Mouse (Mus musculus) erythroblast, embryonic 14.5 days (primary cell): ENCODE data around the gene Ier5. TPM values are rescaled to one million over a fixed set of nuclear protein-coding genes. Genes with fewer than 3 reads are reported as not detected.

Experiments used
- H3K27me3 ChIP-seq: 2 replicates; pipeline ENCODE4 v1.6.1; 2012; ENCODE audit warnings: inconsistent platforms; ENCODE audit not compliant: control insufficient read depth
- H3K36me3 ChIP-seq: 2 replicates; pipeline ENCODE4 v1.6.1; 2012; ENCODE audit warnings: mild to moderate bottlenecking, inconsistent platforms; ENCODE audit not compliant: control insufficient read depth
- H3K4me1 ChIP-seq: 2 replicates; pipeline ENCODE4 v1.6.1; 2012; ENCODE audit warnings: inconsistent platforms; ENCODE audit not compliant: control insufficient read depth
- H3K4me3 ChIP-seq: replicated peaks from 2 replicates; pipeline ENCODE3; 2012; ENCODE audit warnings: moderate library complexity, mild to moderate bottlenecking, inconsistent platforms
- H3K9me3 ChIP-seq: 2 replicates; pipeline ENCODE4 v1.6.1; 2012; ENCODE audit warnings: low read length, inconsistent platforms, mixed read lengths; ENCODE audit not compliant: control insufficient read depth
- GATA1 ChIP-seq: IDR thresholded peaks from 2 replicates; pipeline ENCODE4 v1.6.1; 2012; ENCODE audit warnings: low read length, inconsistent platforms, mixed read lengths
- TAL1 ChIP-seq: IDR thresholded peaks from 3 replicates; pipeline ENCODE4 v1.6.1; 2012; ENCODE audit warnings: low read length, inconsistent platforms, mixed read lengths
- polyA plus RNA-seq: library from polyadenylated mRNA; stranded (reverse); fragments of >175 nt; gene quantifications from 2 replicates; pipeline ENCODE4 v1.2.3, GENCODE M21; 2012

The Ier5 gene
- polyA plus RNA-seq, 1 experiment: 7.7 TPM

DNA sequence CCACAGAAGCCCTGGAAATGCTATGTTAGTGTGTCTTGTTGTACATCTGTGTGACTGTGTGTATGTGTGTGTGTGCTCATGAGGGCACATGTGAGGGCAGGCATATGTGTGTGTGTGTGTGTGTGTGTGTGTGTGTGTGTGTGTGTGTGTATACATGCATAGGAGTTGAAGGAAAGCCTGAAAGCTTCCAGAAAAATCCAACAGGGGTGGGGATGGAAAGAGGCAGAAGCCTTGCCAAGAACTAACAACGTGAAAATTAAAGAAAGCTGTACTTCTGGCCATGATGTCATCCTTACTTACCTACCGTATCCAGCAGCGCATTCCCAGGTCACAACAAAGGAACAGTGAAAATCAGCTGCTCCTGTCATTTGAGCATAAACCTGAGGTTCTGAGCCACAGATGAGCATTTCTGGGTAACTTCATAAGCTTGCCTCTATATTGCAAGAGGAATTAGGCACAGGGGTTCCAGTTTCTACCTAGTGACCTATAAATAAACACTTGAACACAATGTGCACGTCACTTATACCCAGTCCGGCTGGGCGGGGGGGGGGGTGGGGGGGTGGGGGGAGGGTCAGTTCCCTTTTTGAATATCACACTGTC, 45.0 kb downstream of the Ier5 start:
- no peak overlapping the region for H3K4me3 ChIP-seq
- TF ChIP-seq TAL1 (no peak), GATA1 (no peak)
- no peaks in the 10 kb centered on the region for H3K9me3 ChIP-seq
- H3K36me3 ChIP-seq: no peaks in the 10 kb centered on the region
- H3K4me1 ChIP-seq: peaks cover 15% of the 10 kb centered on the region
- peaks cover 9% of the 10 kb centered on the region for H3K27me3 ChIP-seq

- Histone ChIP-seq H3K27me3 (peaks cover 7% of the 10 kb centered on the region), H3K36me3 (no peaks in the 10 kb centered on the region), H3K9me3 (no peaks in the 10 kb centered on the region), H3K4me3 (no peak overlapping the region), H3K4me1 (peaks cover 11% of the 10 kb centered on the region)
- TF ChIP-seq TAL1 (no peak), GATA1 (no peak)
These were observed 46.1 kb downstream of the Ier5 start for GRCm38 (mm10) chr1:155053296-155053695.

DNA sequence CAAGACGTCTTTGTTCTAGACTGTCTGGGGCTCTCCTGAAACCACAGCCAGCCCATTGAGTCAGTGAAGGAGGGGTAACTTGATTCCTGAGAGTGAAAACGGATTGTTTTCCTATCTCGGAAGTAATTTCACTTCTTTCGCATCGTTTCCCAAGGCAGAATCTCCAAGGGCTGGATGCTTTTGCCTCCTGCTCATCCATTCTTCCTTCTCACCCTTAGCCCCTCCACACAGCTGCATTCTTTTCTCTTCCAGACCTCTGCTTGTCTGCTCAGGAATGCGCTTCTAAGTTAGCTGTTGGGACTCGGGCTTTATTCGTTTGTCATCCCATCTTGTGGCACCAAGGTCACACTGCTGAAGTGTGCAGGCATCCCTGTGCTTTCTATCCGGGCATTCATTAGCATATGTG, 46.7 kb downstream of the Ier5 start:
- Histone ChIP-seq H3K9me3 (no peaks in the 10 kb centered on the region), H3K36me3 (no peaks in the 10 kb centered on the region), H3K27me3 (peaks cover 7% of the 10 kb centered on the region), H3K4me3 (no peak overlapping the region), H3K4me1 (peaks cover 11% of the 10 kb centered on the region)
- TF ChIP-seq TAL1 (no peak), GATA1 (no peak)

- no peaks in the 10 kb centered on the region for H3K36me3 ChIP-seq
- peaks cover 11% of the 10 kb centered on the region for H3K4me1 ChIP-seq
- H3K9me3 ChIP-seq: no peaks in the 10 kb centered on the region
- H3K27me3 ChIP-seq: peaks cover 7% of the 10 kb centered on the region
- H3K4me3 ChIP-seq: no peak overlapping the region
- no peak for TF ChIP-seq GATA1
- no peak for TF ChIP-seq TAL1
These were observed 47.2 kb downstream of the Ier5 start for GRCm38 (mm10) chr1:155052131-155052760.

- no peak for TF ChIP-seq GATA1
- TF ChIP-seq TAL1: no peak
- Histone ChIP-seq H3K9me3 (no peaks in the 10 kb centered on the region), H3K36me3 (no peaks in the 10 kb centered on the region), H3K27me3 (peaks cover 7% of the 10 kb centered on the region), H3K4me3 (no peak overlapping the region), H3K4me1 (peaks cover 11% of the 10 kb centered on the region)
These were observed 47.7 kb downstream of the Ier5 start for GRCm38 (mm10) chr1:155051701-155052127.

- Histone ChIP-seq H3K4me3 (no peak overlapping the region), H3K36me3 (no peaks in the 10 kb centered on the region), H3K9me3 (no peaks in the 10 kb centered on the region), H3K27me3 (peaks cover 7% of the 10 kb centered on the region), H3K4me1 (peaks cover 11% of the 10 kb centered on the region)
- TF ChIP-seq TAL1: no peak
These were observed 48.4 kb downstream of the Ier5 start for GRCm38 (mm10) chr1:155050897-155051592.

DNA sequence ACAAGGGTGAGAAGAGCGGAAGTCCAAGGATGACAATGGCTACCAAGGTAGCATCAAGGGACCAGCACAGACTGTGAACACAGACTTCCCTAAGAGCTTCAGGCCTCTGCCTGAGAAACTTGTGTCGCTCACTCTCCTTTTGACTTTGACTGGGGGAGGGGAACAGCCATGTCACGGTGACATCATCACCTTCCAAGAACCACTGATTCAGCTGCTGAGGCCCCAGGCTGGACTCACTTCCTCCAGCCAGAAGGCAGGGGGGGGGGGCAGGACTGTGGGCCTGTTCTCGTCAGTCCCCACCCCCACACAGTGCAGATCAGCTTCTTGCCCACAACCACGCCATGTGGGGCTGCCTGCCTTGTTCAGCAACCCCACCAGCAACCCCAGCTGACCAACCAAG, 49.3 kb downstream of the Ier5 start:
- H3K27me3 ChIP-seq: peaks cover 7% of the 10 kb centered on the region
- no peak overlapping the region for H3K4me3 ChIP-seq
- TF ChIP-seq TAL1 (no peak), GATA1 (no peak)

GRCm38 (mm10) chr1:155048947-155049346, 50.5 kb downstream of the Ier5 start:
- H3K36me3 ChIP-seq: no peaks in the 10 kb centered on the region
- peaks cover 7% of the 10 kb centered on the region for H3K27me3 ChIP-seq
- peaks cover 22% of the 10 kb centered on the region for H3K4me1 ChIP-seq
- H3K4me3 ChIP-seq: no peak overlapping the region
- TF ChIP-seq TAL1 (no peak), GATA1 (no peak)
- no peaks in the 10 kb centered on the region for H3K9me3 ChIP-seq

More for the DNA sequence above, 49.3 kb downstream of the Ier5 start:
- H3K9me3 ChIP-seq: no peaks in the 10 kb centered on the region
- peaks cover 14% of the 10 kb centered on the region for H3K4me1 ChIP-seq
- H3K36me3 ChIP-seq: no peaks in the 10 kb centered on the region

Other genes starting within 250 kb of the Ier5 start
- 0.02 TPM in 1 of 2 replicates, not detected in the other for gene Cacna1e, start 215.1 kb downstream of the Ier5 start, polyA plus RNA-seq
- gene Mr1, start 47.2 kb upstream of the Ier5 start, polyA plus RNA-seq: not detected in 2 replicates
- gene Stx6, start 59.1 kb upstream of the Ier5 start, polyA plus RNA-seq: 2.9 and 3.2 TPM in 2 replicates
- not detected in 2 replicates for gene BC034090, start 144.8 kb upstream of the Ier5 start, polyA plus RNA-seq